Mouse (Mus musculus): ENCODE measurements around the gene Znhit6. TPM values are rescaled to one million over a fixed set of nuclear protein-coding genes. Genes with fewer than 3 reads are reported as not detected.

The Znhit6 gene
- polyA plus RNA-seq, 1 experiment, result 20.6 TPM

GRCm38 (mm10) chr3:145640583-145640982, 64.6 kb downstream of the Znhit6 start:
- TF ChIP-seq USF1 (IDR thresholded peaks at IDR 0.05; ENCODE audit: low read depth) (no peak), CEBPB (IDR thresholded peaks at IDR 0.05; ENCODE audit: insufficient read depth, poor library complexity, severe bottlenecking) (no peak), TCF12 (IDR thresholded peaks at IDR 0.05; ENCODE audit: insufficient read depth, poor library complexity, severe bottlenecking) (no peak), E2F4 (IDR thresholded peaks at IDR 0.05; ENCODE audit: insufficient read depth) (no peak), REST (IDR thresholded peaks at IDR 0.05; ENCODE audit: insufficient read depth, insufficient read length) (no peak), POLR2AphosphoS2 (IDR thresholded peaks at IDR 0.05; ENCODE audit: insufficient read length, low read depth) (no peak), MYOG (IDR thresholded peaks at IDR 0.05; ENCODE audit: control insufficient read depth in 1 of 3, insufficient read depth in 1 of 3, insufficient read length in 2 of 3, low read depth in 2 of 3) (no peak), POLR2A (IDR thresholded peaks at IDR 0.05; ENCODE audit: insufficient read length, low read depth) (no peak)
- Histone ChIP-seq H3K79me2 (ENCODE audit: control insufficient read depth, insufficient read depth) (no peaks in the 10 kb centered on the region), H3ac (ENCODE audit: control insufficient read depth, insufficient read length) (no peak overlapping the region), H3K4me2 (ENCODE audit: low read depth) (peak overlapping the region; percentile 49), H3K4me3 (no peak overlapping the region), H3K36me3 (ENCODE audit: control insufficient read depth, insufficient read depth) (no peaks in the 10 kb centered on the region), H3K27me3 (ENCODE audit: control insufficient read depth, insufficient read depth, insufficient read length) (no peaks in the 10 kb centered on the region)

GRCm38 (mm10) chr3:145641036-145641685, 65.2 kb downstream of the Znhit6 start:
- H3K79me2 ChIP-seq (ENCODE audit: control insufficient read depth, insufficient read depth), result no peaks in the 10 kb centered on the region
- H3K4me2 ChIP-seq (ENCODE audit: low read depth), result peak overlapping the region; percentile 49
- H3K36me3 ChIP-seq (ENCODE audit: control insufficient read depth, insufficient read depth), result no peaks in the 10 kb centered on the region
- H3ac ChIP-seq (ENCODE audit: control insufficient read depth, insufficient read length), result no peak overlapping the region
- no peaks in the 10 kb centered on the region for H3K27me3 ChIP-seq (ENCODE audit: control insufficient read depth, insufficient read depth, insufficient read length)
- H3K4me3 ChIP-seq, result no peak overlapping the region
- TF ChIP-seq TCF3 (IDR thresholded peaks at IDR 0.05; ENCODE audit: insufficient read length, low read depth) (no peak), CEBPB (IDR thresholded peaks at IDR 0.05; ENCODE audit: insufficient read depth, poor library complexity, severe bottlenecking) (peak; percentile 56; the same call in 1 of the 2 replicates), SRF (IDR thresholded peaks at IDR 0.05; ENCODE audit: control insufficient read depth, insufficient read length, low read depth) (no peak), MYOG (IDR thresholded peaks at IDR 0.05; ENCODE audit: control insufficient read depth in 1 of 3, insufficient read depth in 1 of 3, insufficient read length in 2 of 3, low read depth in 2 of 3) (no peak)

- H3K4me2 ChIP-seq (ENCODE audit: low read depth), result no peak overlapping the region
- no peaks in the 10 kb centered on the region for H3K27me3 ChIP-seq (ENCODE audit: control insufficient read depth, insufficient read depth, insufficient read length)
- TF ChIP-seq SRF (IDR thresholded peaks at IDR 0.05; ENCODE audit: control insufficient read depth, insufficient read length, low read depth) (no peak), E2F4 (IDR thresholded peaks at IDR 0.05; ENCODE audit: insufficient read depth) (no peak), REST (IDR thresholded peaks at IDR 0.05; ENCODE audit: insufficient read depth, insufficient read length) (no peak), TCF12 (IDR thresholded peaks at IDR 0.05; ENCODE audit: insufficient read depth, poor library complexity, severe bottlenecking) (no peak), USF1 (IDR thresholded peaks at IDR 0.05; ENCODE audit: low read depth) (no peak), MYOG (IDR thresholded peaks at IDR 0.05; ENCODE audit: control insufficient read depth in 1 of 3, insufficient read depth in 1 of 3, insufficient read length in 2 of 3, low read depth in 2 of 3) (no peak), POLR2A (IDR thresholded peaks at IDR 0.05; ENCODE audit: insufficient read length, low read depth) (no peak), POLR2AphosphoS2 (IDR thresholded peaks at IDR 0.05; ENCODE audit: insufficient read length, low read depth) (no peak)
- H3K4me3 ChIP-seq, result no peak overlapping the region
- no peaks in the 10 kb centered on the region for H3K36me3 ChIP-seq (ENCODE audit: control insufficient read depth, insufficient read depth)
- H3ac ChIP-seq (ENCODE audit: control insufficient read depth, insufficient read length), result no peak overlapping the region
- no peaks in the 10 kb centered on the region for H3K79me2 ChIP-seq (ENCODE audit: control insufficient read depth, insufficient read depth)
Observed at GRCm38 (mm10) chr3:145641878-145642277, 65.9 kb downstream of the Znhit6 start.

- peaks cover 8% of the 10 kb centered on the region for H3K36me3 ChIP-seq (ENCODE audit: control insufficient read depth, insufficient read depth)
- no peak overlapping the region for H3K4me2 ChIP-seq (ENCODE audit: low read depth)
- no peak overlapping the region for H3K4me3 ChIP-seq
- no peaks in the 10 kb centered on the region for H3K27me3 ChIP-seq (ENCODE audit: control insufficient read depth, insufficient read depth, insufficient read length)
- no peaks in the 10 kb centered on the region for H3K79me2 ChIP-seq (ENCODE audit: control insufficient read depth, insufficient read depth)
- no peak overlapping the region for H3ac ChIP-seq (ENCODE audit: control insufficient read depth, insufficient read length)
- TF ChIP-seq MAX (IDR thresholded peaks at IDR 0.05; ENCODE audit: low read depth) (no peak), TCF12 (IDR thresholded peaks at IDR 0.05; ENCODE audit: insufficient read depth, poor library complexity, severe bottlenecking) (no peak), POLR2A (IDR thresholded peaks at IDR 0.05; ENCODE audit: insufficient read length, low read depth) (no peak), USF1 (IDR thresholded peaks at IDR 0.05; ENCODE audit: low read depth) (no peak), SRF (IDR thresholded peaks at IDR 0.05; ENCODE audit: control insufficient read depth, insufficient read length, low read depth) (no peak), MYOD1 (IDR thresholded peaks at IDR 0.05; ENCODE audit: control insufficient read depth in 1 of 3, insufficient read length in 2 of 3, low read depth in 2 of 3) (no peak), POLR2AphosphoS2 (IDR thresholded peaks at IDR 0.05; ENCODE audit: insufficient read length, low read depth) (no peak)
Observed at GRCm38 (mm10) chr3:145642861-145643260, 66.9 kb downstream of the Znhit6 start.

GRCm38 (mm10) chr3:145645463-145645862, 69.5 kb downstream of the Znhit6 start:
- Histone ChIP-seq H3K79me2 (ENCODE audit: control insufficient read depth, insufficient read depth) (peaks cover 12% of the 10 kb centered on the region), H3K36me3 (ENCODE audit: control insufficient read depth, insufficient read depth) (peaks cover 8% of the 10 kb centered on the region), H3K27me3 (ENCODE audit: control insufficient read depth, insufficient read depth, insufficient read length) (no peaks in the 10 kb centered on the region), H3K4me2 (ENCODE audit: low read depth) (no peak overlapping the region), H3ac (ENCODE audit: control insufficient read depth, insufficient read length) (no peak overlapping the region), H3K4me3 (no peak overlapping the region)
- no peak for TF ChIP-seq E2F4 (IDR thresholded peaks at IDR 0.05; ENCODE audit: insufficient read depth)
- TF ChIP-seq MYOD1 (IDR thresholded peaks at IDR 0.05; ENCODE audit: control insufficient read depth in 1 of 3, insufficient read length in 2 of 3, low read depth in 2 of 3), result no peak
- TF ChIP-seq POLR2AphosphoS2 (IDR thresholded peaks at IDR 0.05; ENCODE audit: insufficient read length, low read depth), result peak; percentile 51
